Mouse (Mus musculus) urinary bladder, adult 2 months (tissue): ENCODE results near the gene Cyp4f15. TPM values are rescaled to one million over a fixed set of nuclear protein-coding genes. Genes with fewer than 3 reads are reported as not detected.
"Not testable (repeated sequence)": the region's sequence is repeated elsewhere in the genome, so short reads cannot be mapped to it uniquely, and the experiment has no call there.

Source experiments
- DNase-seq: peaks from one replicate; pipeline ENCODE4 v3.0.0; 2022; ENCODE audit warnings: low spot score
- polyA plus RNA-seq: library from polyadenylated mRNA; depleted of rRNA; stranded (reverse); fragments of >200 nt; gene quantifications from 2 replicates; pipeline ENCODE4 v1.2.3, GENCODE M21; 2012; rRNA removed

Gene Cyp4f15
- polyA plus RNA-seq, result 140 and 204 TPM in 2 replicates

- DNase-seq, result no peak
These were observed at the start of gene Cyp4f15 for GRCm38 (mm10) chr17:32685048-32685750. Gene Cyp4f15 (plus strand): TSS chr17:32685627.

GRCm38 (mm10) chr17:32636341-32636740 is 49.1 kb upstream of the Cyp4f15 start:
- DNase-seq, result no peak

DNA sequence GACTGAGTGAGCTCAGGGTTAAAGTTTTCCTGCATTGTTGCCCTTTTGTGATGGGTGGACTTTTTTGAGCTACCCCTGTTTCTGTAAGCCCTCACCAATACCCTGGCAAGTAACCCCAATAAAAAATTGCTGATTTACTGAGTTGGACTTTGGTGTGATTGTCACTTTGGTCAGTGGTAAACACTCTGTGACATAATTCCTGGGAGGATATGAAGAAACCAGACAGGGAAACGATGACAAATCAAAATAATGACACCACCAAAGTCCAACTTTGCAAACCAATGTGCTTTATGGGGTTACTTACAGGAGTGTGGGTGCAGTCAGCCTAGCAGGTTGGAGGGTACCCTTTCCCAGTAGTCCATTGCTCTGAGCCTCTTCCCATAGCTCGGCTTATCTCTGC is 48.3 kb upstream of the Cyp4f15 start:
- DNase-seq, result no peak

- DNase-seq, result no peak
These were observed 38.8 kb upstream of the Cyp4f15 start for GRCm38 (mm10) chr17:32646631-32647030.

- no peak for DNase-seq
These were observed 31.6 kb upstream of the Cyp4f15 start for GRCm38 (mm10) chr17:32653860-32654259.

GRCm38 (mm10) chr17:32657041-32657440 is 28.4 kb upstream of the Cyp4f15 start:
- DNase-seq, result no peak

DNA sequence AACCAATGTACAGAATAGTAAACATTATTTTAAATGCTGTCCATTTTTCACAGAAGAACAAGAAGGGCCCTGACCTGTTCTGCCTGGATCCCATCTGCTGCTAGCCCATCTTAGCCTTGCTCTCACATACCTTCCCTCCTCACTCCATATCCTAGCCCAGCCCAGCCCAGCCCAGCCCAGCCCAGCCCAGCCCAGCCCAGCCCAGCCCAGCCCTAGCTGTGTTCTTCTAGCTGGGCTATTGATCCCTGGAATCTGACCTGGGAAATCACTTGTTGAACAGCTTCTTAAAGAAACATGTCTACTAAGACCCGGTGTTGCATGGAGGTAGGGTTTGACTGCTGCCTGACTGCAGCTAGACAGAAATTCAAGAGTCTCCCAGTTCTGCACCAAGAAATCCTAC is 27.2 kb upstream of the Cyp4f15 start:
- no peak for DNase-seq

DNA sequence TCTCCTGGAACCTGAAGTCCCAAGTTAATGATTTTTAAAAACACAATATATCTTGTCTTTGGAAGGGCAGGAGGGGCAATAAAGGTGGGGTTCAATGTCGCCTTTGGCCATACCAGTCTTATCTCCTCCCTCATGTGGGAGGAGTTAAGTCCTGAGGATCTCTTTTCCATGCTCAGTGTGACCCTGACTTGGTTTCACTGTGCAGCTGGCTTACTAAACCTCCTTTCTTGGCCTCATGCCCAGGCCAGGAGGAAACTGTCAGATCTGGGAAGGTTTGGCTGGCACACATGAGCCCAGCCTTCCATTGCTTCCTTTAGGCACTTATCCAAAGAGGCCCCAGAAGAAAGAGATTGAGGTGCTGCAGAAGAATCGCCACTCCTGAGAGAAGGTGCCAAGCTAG is 26.7 kb upstream of the Cyp4f15 start, which contains the start of gene Cyp4f40:
TSS of gene Cyp4f40 (plus strand) at position 189 of the 400 bp plus-strand sequence.
- DNase-seq, result no peak

- no peak for DNase-seq
These were observed 11.5 kb upstream of the Cyp4f15 start for GRCm38 (mm10) chr17:32673976-32674375.

DNA sequence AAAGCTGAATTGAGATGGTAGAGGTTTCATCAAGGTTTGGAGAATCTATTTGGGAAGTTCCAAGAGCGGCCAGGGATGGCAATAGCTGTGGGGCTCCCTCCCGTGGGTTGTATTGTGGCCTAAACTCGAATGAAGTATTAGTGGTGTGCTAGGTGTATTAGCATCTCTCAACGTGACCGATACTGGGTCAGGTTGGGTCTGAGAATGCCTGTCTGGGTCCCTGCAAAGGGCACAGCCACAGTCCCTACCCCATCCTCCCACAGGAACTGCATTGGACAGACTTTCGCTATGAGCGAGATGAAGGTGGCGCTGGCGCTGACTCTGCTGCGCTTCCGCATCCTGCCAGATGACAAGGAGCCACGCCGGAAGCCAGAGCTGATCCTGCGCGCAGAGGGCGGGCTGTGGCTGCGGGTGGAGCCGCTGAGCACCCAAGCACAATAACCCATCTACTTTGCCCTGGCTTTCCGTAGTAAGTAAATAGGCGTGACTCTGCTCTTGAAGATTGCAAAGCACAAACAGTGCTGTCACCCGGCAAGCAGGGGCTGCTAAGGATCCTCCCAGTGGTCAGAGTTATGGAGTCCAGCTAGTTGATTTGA is 9.3 kb upstream of the Cyp4f15 start:
- no peak for DNase-seq

GRCm38 (mm10) chr17:32680404-32680803 is 5.0 kb upstream of the Cyp4f15 start:
- no peak for DNase-seq

- no peak for DNase-seq
These were observed 1.3 kb downstream of the Cyp4f15 start for GRCm38 (mm10) chr17:32686722-32687121.

DNA sequence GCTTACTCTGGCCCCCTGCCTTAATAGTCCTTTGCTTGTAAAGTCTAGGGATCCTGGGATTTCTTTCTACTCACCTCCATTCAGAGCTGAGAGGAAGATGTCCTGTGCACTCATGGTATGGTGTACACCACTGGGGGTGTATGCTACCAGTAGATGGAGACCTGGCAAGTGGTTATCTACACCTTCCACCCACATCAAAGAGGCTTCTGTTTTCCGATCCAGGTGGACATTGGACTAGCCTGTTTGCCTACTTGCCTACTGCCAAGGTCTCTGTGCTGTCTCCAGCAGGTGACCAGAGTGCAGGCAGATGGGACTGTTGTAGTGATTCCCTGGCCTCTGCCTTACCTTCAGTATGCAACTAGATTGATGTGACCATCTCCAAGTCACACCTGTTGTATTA is 5.5 kb downstream of the Cyp4f15 start:
- DNase-seq, result no peak

DNA sequence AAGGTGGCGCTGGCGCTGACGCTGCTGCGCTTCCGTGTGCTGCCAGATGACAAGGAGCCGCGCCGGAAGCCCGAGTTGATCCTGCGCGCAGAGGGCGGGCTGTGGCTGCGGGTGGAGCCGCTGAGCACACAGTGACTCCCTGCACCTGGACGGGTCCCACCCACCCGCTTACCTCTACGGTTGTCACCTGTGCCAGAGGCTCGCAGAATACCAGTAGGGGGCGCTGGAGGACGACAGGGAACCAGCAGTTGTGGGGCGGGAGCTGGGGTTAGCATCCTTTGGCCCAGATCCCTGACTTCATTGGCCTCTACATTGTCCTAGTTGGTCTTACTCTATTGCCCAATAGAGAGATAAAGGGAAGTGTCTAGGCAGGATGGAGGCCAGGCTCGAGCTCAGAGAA is 17.4 kb downstream of the Cyp4f15 start:
- no peak for DNase-seq

DNA sequence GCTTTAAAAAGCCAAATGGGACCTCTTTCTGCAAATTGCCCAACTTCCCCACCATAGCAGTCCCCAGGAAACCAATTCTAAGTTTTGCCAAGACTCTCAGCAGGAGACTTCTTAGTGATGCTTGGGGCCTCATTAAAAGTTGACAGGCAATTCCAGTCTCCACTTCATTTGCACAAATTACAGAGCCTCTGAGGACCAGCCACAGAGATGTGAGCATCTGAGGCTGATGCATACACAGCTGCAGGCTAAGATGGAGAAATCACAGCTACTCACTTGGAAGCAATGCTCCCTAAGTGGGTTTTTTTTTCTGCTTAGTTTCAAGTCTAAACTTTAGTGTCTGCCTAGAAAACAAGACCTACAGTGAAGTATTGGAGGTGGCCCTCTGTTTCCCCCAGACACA is 25.1 kb downstream of the Cyp4f15 start:
- not testable (repeated sequence) for DNase-seq

DNA sequence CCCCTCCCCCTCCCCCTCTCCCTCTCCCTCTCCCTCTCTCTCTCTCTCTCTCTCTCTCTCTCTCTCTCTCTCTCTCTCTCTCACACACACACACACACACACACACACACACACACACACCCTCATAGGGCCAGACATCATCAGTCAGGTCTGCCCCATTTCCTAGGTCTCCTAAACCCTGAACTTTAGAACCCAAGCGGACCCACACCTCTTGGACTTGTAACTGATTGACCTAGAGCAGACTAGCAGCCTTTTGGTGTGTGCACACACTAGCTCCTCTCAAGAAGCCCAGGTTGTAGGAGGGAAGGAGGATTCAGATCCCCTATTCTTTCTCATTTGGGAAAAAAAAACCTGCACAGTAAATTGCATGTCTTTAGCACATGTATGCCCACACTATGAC is 36.7 kb downstream of the Cyp4f15 start:
- DNase-seq, result not testable (repeated sequence)

DNA sequence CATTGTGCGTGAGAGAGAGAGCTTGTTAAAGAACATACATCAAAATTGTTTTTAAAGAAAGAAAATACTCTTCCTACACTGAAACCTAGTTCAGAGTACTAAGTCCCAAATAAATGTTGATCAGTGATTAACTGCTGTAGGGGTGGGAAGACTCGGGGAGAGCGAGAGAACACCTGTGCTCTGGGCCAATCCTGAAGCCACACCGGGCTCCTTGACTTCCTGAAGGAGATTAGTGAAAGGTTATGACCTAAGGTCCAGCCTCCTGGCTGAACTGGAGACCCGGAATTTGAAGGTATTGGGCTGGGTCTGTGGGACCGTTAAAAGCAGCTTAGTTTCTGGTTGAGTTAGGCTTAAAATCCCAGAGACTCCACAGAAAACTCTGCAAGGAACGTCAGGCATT is 37.3 kb downstream of the Cyp4f15 start:
- no peak for DNase-seq

- DNase-seq, result not testable (repeated sequence)
These were observed 40.9 kb downstream of the Cyp4f15 start for GRCm38 (mm10) chr17:32726360-32726759.

DNA sequence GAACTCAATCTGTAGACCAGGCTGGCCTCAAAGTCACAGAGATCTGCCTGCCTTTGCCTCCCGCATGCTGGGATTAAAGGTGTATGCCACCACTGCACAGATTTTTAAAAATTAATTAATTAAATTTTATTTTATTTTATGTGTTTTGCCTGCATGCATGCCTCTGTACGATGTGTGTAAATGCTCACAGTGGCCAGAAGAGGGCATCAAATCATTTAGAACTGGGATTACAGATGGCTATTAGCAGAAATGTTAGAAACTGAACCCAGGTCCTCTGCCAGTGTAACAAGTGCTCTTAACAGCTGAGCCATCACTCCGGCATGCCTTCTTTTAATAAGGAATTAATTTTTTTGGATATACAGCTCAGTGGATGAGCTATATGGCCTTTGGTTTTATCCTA is 43.6 kb downstream of the Cyp4f15 start:
- no peak for DNase-seq

GRCm38 (mm10) chr17:32738406-32738805 is 53.0 kb downstream of the Cyp4f15 start:
- no peak for DNase-seq

GRCm38 (mm10) chr17:32741057-32741456 is 55.6 kb downstream of the Cyp4f15 start:
- DNase-seq, result no peak

DNA sequence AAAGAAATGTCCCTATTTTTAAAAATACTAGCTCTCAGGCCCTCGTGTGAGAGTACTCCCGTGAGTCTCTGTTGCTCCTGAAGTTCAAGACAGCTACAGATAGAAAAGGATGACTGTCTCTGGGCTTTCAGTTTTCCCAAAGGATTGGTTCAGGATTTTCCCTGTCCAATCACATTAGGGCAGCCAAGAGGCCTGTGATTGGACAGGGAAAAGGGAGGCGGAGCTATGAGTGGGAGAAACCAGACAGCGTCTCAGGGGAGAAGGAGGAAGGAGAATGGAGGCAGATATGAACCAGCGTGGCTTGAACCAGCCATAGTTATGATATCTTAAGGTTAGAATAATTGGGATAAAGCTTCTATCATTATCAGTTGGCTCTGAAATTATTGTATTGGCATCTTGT is 65.2 kb downstream of the Cyp4f15 start:
- DNase-seq, result no peak
